Mouse (Mus musculus): Measurements from ENCODE around the gene Zfp563.

GRCm38 (mm10) chr17:33058791-33059190 is 30.3 kb upstream of the Zfp563 start:
- TF ChIP-seq CTCF (IDR thresholded peaks at IDR 0.05; ENCODE audit: borderline replicate concordance, insufficient read depth, low read length), result no peak
- TF ChIP-seq POLR2A (IDR thresholded peaks at IDR 0.05; ENCODE audit: low read depth, low read length), result no peak
